Mouse (Mus musculus) lung, adult 2 months (tissue): ENCODE data around the gene Sobp.

Experiments used
- CTCF ChIP-seq: fragments of 200-500 bp; IDR thresholded peaks from 2 replicates; pipeline ENCODE4 v1.5.1; 2011; ENCODE audit warnings: mild to moderate bottlenecking, low read length, control low read depth; ENCODE audit not compliant: insufficient read depth
- POLR2A ChIP-seq: fragments of 200-500 bp; IDR thresholded peaks from 2 replicates; pipeline ENCODE4 v1.6.1; 2011; ENCODE audit warnings: low read depth, mild to moderate bottlenecking, control low read depth, low read length, borderline replicate concordance; ENCODE audit errors: extremely low read depth

GRCm38 (mm10) chr10:43220479-43220878 lies 46.1 kb upstream of the Sobp start:
- no peak for TF ChIP-seq CTCF
- TF ChIP-seq POLR2A, result no peak
